Mouse (Mus musculus) monocyte, adult 2 months (primary cell): ENCODE results near the gene Prps1l1.

ENCODE experiments used
- DNase-seq, 2 experiments: peaks; one replicate each; pipeline ENCODE4 v3.0.0; 2022; ENCODE audit warnings: low spot score in 2 of 2, low read depth in 1 of 2

Gene Prps1l1

GRCm38 (mm10) chr12:35022066-35022465, 37.5 kb downstream of the Prps1l1 start:
- DNase-seq = no peak

- peak; percentile 4 to 16 for DNase-seq
Measured at GRCm38 (mm10) chr12:35025916-35026432, 41.4 kb downstream of the Prps1l1 start.

- DNase-seq = no peak
Measured at GRCm38 (mm10) chr12:35027533-35027932, 43.0 kb downstream of the Prps1l1 start.
